Mouse (Mus musculus) kidney, postnatal 36 days (tissue): ENCODE results near the gene 1700003E16Rik.
A peak's percentile ranks its signal among the peaks of the same experiment; 100 is the strongest.

Experiments
- DNase-seq, 2 experiments: peaks; one replicate each; pipeline ENCODE4 v3.0.0; 2021 to 2022; ENCODE audit warnings: mixed read lengths in 2 of 2

Gene 1700003E16Rik

DNA sequence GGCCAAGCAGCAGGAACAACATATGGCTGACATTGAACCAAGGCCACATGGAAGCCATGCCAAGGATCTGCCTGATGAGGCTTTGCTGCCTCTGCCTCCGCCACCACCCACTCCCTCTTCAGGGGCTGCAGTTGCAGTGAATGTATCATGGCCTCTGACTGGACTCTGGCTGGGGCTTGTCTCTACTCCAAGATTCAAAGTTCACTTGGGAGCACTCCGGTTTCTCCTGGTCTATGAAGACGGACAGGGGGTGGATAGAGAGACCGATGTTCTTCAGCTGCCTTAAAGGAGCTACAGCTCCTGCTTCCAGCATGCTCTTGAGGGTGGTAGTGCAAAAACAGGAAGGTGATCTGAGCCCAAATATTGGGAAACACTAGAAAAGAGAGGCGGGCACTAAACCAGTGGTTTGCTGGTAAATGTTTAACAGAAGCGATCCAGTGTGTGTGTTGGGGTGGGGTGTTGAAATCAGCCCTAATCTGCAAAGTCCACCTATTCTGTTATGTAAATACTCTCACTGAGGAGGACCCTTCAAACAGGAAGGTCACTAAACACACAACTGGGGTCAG, 24.7 kb upstream of the 1700003E16Rik start:
- DNase-seq, result peak; percentile 73 to 88

DNA sequence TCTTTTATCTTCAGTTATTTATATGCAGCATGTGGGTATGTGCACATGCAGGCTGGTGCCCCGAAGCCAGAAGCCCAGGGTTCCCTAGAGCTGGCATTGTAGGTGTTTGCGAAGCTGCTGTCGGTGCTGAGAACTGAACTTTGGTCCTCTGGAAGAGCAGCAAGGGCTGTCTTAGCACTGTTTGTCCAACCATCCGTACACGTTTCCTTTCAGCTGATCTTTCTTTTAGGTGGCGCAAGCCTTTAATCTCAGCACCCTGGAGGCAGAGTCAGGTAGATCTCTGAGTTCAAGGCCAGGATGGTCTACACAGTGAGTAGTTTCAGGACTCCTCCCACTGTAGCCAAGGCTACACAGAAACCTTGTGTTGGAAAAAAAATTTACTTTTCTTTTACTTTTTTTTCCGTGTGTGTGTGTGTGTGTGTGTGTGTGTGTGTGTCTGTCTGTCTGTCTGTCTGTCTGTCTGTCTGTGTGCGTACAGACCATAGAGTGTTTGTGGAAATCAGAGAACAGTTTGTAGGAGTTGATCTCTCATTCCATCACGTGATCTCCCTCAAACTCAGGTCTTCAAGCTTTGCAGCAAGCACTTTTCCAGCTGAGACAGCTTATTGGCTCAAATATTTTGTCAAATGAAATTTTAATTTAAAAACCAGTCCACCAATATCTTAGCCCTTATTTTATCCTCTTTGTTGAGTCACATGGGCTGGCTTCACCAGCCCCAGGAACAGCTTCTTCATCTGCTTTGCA, 23.9 kb upstream of the 1700003E16Rik start:
- peak; percentile 33 to 46 for DNase-seq

DNA sequence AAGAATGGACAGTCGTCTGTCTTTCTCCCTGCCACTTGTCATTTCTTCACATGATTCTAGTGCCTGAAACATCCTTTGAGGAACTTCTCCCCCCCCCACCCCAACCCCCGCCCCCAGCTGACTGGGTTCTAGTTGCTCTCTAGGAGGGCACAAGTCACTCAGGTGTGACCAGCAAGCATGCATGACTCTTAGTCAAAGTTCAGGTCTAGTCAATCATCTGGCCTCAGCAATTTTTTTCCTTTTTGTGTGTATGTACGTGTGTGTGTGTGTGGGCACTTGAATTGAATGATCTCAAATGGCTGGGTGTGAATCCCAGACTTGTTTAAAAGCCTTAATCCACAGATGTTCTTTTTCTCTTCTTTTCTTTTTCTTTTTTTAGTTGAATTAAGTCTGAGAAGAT, 22.0 kb upstream of the 1700003E16Rik start:
- DNase-seq, result peak; percentile 60 to 71

GRCm38 (mm10) chr6:83134951-83135513, 21.2 kb upstream of the 1700003E16Rik start, which contains the start of gene Rtkn:
TSS of gene Rtkn (plus strand) at chr6:83135463.
- peak; percentile 63 to 76 for DNase-seq

- peak; percentile 77 to 87 for DNase-seq
These were observed 20.5 kb upstream of the 1700003E16Rik start for GRCm38 (mm10) chr6:83135571-83136161.

DNA sequence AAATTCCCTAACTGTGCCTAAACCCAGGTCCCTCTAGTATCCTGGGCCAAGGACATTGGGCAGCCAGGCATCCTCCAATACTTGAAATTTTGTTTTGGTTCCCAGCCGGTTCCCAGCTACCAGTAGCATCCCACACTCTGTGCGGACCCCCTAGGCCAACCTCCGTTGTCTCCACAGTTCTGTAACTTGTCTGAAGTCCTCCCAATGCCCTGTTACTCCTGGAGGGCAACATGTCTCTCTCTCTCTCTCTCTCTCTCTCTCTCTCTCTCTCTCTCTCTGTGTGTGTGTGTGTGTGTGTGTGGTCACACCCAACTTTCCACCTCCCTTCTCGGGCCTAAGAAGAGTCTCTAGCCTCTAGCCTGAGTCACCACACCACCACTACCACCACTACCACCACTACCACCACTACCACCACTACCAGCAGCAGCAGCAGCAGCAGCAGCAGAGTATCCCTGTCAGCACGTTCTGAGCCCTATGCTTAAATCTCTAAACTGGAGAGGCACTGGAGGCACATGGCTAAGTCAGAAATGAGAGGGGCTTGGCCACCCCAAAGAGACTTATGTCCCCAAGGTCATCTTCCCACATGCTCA, 19.8 kb upstream of the 1700003E16Rik start:
- DNase-seq, result peak in 1 of 2 experiments; percentile 33

DNA sequence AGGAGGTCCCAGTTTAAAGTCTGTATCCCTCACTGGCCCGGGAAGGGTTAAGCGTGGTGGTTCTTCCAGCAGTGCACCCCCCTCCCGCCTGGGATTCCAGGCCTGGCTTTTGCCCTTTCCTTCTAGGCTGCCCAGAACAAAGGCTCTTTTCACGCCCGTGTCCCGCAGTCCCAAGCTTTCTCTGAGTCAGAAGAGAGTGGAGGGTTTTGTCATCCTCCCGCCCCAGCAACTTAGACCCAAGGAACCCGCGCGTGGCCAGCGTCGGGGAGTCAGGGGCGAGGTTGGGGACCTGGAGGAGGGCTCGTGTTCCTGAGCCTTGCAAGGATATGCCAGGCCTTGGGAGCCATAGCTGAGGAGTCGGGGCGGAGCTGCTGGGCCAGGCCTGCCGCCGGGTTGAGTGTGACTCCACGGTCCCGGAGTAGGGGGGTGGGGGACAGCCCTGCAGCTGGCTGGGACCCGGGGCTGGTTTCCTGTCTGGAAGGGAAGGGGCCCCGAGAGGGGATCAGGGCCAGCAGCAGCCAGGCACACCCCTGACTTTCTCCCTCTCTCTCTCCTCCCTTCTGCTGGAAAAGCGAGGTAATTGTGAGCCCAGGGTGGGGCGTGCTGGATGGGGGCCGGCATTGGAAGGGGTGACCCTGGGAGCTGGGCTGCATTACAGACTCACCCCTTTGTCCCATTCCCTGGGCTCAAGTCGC, 19.2 kb upstream of the 1700003E16Rik start:
- peak; percentile 69 to 80 for DNase-seq

- DNase-seq, result peak; percentile 92 to 96
These were observed 18.6 kb upstream of the 1700003E16Rik start for GRCm38 (mm10) chr6:83137576-83137950.

DNA sequence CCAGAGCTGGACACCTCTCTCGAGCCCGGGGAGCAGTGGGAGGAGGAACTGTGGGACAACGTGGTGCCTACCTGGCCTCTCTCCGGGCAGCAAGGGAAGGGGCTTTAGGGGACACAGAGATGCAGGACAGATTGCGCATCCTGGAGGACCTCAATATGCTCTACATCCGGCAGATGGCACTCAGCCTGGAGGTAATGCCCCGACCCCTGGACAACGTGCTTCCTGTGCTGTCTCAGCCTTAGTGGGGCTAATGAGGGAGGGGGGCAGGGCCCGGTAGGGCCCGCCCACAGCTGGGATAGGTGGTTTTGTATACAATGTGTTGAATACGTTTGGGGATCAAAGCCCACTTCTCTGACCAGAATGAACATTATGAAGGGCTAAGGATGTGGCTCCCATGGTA, 18.1 kb upstream of the 1700003E16Rik start:
- DNase-seq, result peak in 1 of 2 experiments; percentile 36

DNA sequence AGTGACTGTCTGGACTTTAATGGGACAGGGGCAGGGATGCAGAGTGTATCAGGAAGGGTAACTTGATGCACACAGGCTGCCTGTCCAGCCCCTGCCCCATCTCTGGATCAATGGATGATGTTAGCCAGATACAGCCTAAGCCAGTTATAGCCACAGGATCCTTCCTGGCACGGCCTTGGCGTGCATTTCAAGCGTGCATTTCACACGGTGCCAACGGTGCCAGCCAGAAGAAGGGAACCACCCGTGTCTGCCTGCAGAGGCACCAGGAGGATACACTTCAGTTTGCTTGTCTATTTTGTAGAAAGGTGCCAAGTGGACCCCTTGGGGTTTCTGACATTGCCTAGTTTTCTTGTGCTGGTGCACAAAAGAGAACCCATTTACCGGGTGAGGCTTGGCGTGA, 16.2 kb upstream of the 1700003E16Rik start:
- DNase-seq, result no peak

DNA sequence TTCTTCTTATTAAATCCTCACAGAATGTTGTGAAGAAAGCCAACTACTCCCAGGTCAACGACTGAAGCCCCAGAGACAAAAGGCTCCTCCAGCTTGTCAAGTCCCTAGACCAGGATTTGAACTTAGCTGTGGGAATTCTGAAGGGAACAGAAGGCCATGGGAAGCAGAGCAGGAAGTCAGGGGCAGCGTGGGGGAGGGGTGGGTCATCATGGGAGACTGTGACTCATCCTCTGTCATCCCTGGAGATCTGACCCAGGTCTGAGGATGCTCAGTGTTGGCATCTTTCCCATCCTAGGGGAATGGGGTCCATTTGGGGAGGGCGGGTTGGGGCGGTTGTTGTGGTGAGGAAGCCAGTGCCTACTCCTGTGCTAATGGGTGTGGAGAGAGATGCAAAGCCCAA, 14.6 kb upstream of the 1700003E16Rik start:
- peak in 1 of 2 experiments; percentile 50 for DNase-seq

DNA sequence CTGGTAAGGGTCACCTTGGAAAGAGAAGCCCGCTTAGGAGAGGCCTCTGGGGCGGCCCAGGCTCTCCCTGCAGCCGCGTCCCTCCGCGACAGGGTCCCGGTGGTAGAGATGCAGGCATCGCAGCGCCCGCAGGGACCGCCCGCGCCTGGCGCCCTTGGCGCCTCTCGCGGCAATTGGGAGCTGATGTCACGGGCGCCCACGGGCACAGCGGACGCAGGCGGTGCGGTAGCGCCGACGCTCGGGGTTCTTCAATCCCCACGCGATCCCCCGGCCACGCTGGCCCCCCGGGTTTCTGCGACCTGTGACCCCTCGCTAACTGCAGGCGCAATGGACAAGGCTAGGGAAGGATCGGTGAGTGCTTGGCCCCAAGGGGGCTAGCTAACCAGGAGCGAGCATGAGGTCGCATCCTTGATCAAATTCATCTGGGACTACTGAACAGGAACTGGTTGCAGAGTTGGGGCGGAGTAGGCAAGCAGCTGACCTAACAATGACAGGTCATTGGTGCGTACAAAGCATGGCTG, 13.9 kb upstream of the 1700003E16Rik start:
- peak in 1 of 2 experiments; percentile 33 for DNase-seq

DNA sequence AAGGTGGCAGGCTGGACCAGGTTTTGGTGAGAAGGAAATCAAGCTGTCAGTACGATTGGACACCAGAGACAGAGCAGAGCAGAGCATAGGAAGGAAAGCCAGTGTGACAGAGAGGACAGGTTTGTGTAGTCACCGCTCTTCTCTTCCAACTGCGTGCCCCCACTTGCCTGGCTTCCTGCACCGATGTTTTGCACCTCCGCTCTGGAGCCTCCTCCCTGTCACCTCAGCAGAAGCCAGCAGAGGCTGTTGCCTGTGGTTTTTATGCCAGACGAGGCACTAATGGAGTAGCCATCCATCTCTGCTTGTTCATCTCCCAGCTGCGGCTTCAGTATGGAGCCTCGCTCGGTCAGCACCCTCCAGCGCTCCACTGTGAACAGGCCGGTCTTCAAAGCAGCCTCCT, 13.3 kb upstream of the 1700003E16Rik start:
- no peak for DNase-seq

GRCm38 (mm10) chr6:83145209-83145608, 11.0 kb upstream of the 1700003E16Rik start:
- no peak for DNase-seq

- no peak for DNase-seq
These were observed 10.4 kb upstream of the 1700003E16Rik start for GRCm38 (mm10) chr6:83145805-83146204.

GRCm38 (mm10) chr6:83147280-83147679, 8.9 kb upstream of the 1700003E16Rik start:
- DNase-seq, result no peak

- DNase-seq, result no peak
These were observed 4.5 kb upstream of the 1700003E16Rik start for GRCm38 (mm10) chr6:83151721-83152120.

- DNase-seq, result no peak
These were observed 3.2 kb upstream of the 1700003E16Rik start for GRCm38 (mm10) chr6:83153038-83153437.

- no peak for DNase-seq
These were observed 2.7 kb upstream of the 1700003E16Rik start for GRCm38 (mm10) chr6:83153485-83153884.

- no peak for DNase-seq
These were observed 509 bp upstream of the 1700003E16Rik start for GRCm38 (mm10) chr6:83155552-83156238.

- DNase-seq, result peak in 1 of 2 experiments; percentile 56
These were observed 3.3 kb downstream of the 1700003E16Rik start for GRCm38 (mm10) chr6:83159456-83159855.

GRCm38 (mm10) chr6:83161442-83161841, 5.2 kb downstream of the 1700003E16Rik start:
- no peak for DNase-seq
